Mouse (Mus musculus): ENCODE results near the gene Nectin1. TPM values are rescaled to one million over a fixed set of nuclear protein-coding genes. Genes with fewer than 3 reads are reported as not detected.

Gene Nectin1
- total RNA-seq, 2 experiments from 2014 or later = 96.1 to 106 TPM

- DNase-seq (ENCODE audit: low spot score in 2 of 2) = no peak
These were observed 5.2 kb upstream of the Nectin1 start for GRCm38 (mm10) chr9:43738480-43739084.

DNA sequence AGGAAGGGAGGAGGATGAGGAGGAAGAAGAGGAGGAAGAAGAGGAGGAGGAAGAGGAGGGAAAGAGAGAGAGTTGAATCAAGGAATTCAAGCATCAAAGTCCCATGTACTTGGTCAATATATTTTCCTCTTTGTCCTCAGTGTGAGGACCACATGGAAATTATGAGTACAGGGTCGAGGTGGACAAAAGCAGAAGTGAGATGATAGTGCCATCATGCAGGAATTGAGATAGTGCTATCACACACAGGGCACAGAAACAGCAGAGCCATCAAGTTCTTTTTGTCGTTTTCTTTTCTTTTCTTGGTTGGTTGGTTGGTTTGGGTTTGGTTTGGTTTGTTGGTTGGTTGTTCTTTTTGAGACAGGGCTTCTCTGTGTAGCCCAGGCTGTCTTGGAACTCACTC is 2.5 kb upstream of the Nectin1 start:
- DNase-seq (ENCODE audit: low spot score in 2 of 2) = no peak

DNA sequence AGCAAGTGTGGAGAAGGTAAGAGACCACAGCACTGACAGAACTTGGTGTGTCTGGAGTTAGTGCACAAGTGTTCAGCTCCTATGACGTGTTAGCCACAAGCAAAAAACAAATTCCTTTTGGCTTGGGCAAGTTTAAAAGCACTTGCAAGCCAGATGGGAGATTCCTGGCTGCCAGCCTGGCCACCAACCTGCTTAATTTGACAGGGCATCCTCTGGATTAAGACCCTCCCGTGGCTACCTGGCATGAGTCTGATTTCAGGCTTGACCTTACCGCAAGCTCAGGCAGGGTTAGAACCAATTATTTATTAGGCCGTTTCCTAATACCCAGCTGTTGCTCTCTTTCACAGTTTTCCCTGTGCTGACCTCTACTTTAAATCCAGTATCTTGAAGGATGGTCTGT is 1.7 kb upstream of the Nectin1 start:
- DNase-seq (ENCODE audit: low spot score in 2 of 2) = no peak

- DNase-seq (ENCODE audit: low spot score in 2 of 2) = peak; percentile 62 to 70
These were observed 710 bp upstream of the Nectin1 start for GRCm38 (mm10) chr9:43742902-43743646.

DNA sequence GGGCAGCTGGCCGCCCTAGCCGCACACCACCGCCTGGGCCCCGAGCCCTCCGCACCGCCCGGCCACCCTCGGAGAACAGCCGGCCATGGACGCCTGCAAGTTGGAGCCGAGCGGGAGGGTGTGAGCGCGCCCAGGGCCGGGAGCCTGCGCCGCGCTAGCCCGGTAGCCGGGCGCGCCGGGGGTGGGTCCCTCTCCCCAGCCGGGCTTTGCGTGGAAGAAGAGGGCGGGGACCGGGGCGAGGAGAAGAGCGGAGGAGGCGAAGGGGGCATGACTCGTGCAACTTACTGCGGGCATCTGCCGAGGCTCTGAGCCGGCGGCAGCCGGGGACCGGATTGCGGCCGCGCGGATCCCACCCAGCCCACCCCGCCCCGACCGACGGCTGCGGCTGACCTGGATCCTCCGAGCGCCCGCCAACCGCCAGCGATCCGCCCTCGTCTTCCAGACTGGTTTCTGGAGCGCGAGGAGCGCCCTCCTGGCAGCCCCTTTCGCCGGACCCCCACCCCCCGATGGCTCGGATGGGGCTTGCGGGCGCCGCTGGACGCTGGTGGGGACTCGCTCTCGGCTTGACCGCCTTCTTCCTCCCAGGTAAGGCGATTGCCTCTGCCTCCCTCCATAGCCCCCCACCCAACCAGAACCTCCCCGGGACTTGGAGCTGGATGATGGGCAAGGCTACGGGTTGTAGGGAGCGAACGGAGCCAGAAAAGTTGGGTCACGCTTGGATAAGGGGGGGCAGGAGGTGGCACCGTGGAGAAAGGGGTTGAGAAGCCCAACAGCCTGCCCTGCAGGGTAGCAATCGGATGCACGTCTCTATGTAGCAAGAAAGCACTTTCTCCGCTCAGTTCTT is 576 bp downstream of the Nectin1 start:
- DNase-seq (ENCODE audit: low spot score in 2 of 2) = no peak

DNA sequence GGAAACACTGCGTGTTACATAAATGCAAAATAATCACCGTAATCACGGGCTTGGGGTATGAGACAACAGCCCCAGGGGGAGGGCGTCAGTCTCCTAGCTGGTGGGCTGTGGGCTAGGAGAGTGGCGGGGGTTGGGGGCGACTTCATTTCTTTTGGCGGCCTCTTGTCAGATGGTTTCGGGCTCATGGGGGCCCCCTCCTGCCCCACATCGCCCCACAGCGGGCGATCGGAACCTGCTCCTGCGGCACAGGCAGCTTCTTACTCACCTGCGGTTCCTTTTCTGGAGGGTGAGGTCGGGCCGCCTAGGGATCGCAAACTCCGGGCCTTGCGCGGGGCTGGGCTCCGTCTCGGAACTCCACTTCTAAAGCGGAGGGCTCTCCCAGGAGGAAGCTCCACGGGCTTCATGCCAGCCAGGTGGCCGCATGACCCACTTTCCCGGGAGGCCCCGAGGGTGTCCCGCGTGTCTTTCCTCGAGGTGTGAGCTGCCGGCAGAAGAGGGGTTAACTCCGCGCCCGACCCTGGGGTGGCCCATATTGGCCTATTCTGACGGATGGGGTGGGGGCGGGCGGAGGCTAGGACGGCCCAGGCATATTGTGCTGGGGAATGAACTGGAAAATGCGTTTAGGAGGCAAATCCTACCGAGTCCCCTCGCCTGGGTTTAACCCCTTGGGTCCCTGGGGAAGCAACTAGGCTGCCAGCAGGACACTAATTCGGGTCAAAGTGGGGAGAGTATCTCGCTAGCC is 1.4 kb downstream of the Nectin1 start:
- peak; percentile 46 to 54 for DNase-seq (ENCODE audit: low spot score in 2 of 2)

DNA sequence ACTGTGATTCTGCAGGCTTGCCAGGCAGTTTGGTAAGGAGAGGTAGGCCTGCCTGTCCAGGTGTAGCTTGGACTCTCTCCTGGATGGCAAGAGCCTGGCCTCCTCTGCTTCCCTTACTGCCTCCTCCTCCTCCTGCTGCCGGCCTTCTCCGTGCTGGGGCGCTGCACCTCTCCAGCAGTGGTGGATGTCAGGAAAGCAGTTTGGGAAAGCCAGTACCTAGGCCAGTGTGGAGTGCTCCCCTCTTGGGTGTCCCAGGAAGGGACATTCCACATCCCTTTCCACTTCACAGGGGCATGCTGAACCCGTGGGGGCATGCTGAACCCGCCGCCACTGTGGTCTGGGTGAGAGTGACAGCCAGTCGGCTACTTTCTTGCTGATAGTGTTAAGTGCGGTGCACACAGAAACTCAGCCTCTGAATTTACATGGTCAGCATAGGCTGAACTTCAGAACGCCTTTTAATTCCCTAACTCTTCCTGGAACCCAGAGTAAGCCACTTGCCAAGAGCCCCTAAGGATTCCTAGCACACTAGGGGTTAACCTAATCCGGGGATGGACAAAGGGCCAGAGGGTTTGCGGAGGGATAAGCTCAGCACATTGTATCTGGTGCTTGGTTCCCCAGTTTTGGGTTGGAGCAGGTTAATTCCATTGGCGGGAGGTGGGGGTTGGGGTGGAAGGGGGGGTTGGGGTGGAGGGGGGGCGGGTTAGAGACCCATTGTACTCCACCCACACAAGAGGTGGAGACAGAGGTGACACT is 2.3 kb downstream of the Nectin1 start:
- DNase-seq (ENCODE audit: low spot score in 2 of 2) = no peak

DNA sequence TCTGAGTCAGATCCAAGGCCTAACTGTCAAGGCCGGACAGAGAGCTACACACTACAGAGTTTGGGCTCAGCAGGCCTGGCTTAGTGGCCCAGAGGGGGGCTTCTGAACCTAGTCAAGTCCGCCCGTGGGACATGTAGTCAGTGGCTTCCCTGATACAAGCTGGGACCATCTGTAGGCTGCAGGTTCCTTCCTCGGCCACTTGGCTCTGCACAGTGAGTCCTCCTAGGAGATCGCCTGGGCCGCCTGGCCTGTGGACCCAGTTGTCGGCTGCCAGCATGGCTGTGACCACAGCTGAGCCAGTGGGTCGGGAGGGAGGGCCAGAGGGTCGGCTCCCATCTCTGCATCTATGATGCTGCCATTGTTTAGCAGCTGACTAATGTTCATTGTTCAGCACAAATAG is 3.9 kb downstream of the Nectin1 start:
- DNase-seq (ENCODE audit: low spot score in 2 of 2) = no peak

GRCm38 (mm10) chr9:43748519-43748918 is 4.7 kb downstream of the Nectin1 start:
- no peak for DNase-seq (ENCODE audit: low spot score in 2 of 2)

DNA sequence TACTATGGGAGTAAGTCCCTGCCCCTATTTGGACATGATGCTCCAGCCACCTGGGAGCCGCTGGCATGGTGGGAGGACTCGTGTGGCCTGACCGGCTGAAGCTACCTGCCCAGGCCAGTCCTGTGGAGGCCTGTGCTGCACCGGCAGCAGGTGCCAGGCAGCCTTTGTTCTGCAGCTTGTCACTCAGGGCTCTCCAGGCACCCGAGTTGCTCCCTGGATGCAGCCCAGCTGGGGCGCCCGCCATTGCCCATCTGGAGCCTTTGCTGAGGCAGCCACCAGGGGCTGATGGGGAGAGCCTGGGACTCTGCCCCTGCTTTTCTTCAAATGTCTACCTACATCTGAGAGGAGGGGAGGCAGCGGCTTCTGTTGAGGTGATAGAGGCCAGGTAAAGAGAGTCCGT is 6.3 kb downstream of the Nectin1 start:
- no peak for DNase-seq (ENCODE audit: low spot score in 2 of 2)

DNA sequence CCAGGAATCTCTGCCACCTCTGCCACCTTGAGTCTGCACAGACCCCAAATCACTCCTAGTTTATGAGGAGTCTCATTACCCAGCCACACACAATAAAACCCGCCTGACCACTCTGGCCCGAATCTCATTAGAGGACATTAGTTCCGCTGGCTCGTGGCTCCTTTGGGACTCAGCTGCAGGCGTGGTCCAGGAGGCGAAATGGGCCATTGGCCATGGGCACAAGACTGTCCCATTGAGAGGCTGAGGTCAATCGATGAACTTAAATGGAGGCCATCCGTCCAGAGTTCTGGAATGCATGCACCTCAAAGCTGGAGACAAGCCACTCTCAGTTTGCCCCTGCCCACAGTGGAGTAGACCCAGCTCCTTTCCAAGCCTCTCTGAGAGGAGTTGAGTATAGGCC is 7.3 kb downstream of the Nectin1 start:
- no peak for DNase-seq (ENCODE audit: low spot score in 2 of 2)

GRCm38 (mm10) chr9:43753481-43753880 is 9.7 kb downstream of the Nectin1 start:
- DNase-seq (ENCODE audit: low spot score in 2 of 2) = no peak

DNA sequence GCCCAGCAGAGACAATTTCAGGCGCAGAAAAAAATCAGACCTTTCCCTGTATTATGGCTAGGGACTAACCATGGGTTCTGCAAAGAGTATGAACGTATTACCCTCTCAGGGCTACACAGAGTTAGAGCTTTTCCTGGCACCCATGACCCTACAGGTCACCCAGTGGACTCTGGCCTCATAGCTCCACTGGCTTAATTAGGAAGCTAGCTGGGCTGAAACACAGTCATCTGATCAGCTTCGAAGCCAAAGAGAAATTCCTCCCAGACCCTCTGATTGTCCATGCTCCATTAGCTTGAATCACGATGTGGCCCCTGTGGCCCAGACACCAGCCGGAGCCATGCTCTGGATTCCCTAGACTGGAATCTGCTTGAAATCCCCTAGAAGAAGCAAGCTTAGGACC is 10.3 kb downstream of the Nectin1 start:
- no peak for DNase-seq (ENCODE audit: low spot score in 2 of 2)

DNA sequence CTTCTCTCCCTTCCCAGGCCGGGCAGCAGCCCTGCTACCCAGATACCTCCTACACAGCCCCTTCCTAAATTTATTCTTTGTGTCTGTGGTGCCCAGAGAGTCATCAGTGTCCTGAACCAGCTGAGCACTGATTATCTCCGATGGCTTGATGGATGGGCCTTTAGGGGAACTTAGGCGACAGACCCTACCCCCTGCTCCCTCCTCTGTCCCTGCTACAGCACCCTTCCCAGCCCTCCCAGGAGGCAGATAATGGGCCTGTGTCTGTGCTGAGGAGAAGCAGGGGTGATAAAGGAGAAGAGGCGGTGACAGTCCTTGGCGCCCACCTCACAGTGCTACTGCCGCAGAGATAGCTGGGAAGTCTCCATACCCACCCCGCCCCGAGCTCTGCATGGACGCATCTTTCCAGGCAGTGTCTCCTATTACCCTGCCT is 11.0 kb downstream of the Nectin1 start:
- no peak for DNase-seq (ENCODE audit: low spot score in 2 of 2)

DNA sequence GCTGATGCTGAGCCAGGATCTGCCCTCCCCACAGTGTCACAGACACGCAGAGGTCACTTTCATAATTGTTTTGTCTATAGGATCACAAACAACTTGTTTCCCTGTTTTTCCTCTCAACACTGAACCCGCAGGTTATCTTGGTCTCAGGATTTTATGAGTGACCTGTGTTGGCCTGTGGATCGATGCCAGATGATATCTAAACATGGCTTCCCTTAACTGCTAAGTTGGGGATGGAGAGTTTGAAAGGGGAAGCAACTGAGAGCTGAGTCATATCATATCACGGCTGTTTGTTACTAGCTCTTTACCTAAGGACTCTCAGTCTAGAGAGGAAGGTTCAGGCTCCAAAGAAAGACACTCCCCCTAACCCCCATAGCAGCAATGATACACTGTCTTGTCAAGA is 11.7 kb downstream of the Nectin1 start:
- DNase-seq (ENCODE audit: low spot score in 2 of 2) = no peak

DNA sequence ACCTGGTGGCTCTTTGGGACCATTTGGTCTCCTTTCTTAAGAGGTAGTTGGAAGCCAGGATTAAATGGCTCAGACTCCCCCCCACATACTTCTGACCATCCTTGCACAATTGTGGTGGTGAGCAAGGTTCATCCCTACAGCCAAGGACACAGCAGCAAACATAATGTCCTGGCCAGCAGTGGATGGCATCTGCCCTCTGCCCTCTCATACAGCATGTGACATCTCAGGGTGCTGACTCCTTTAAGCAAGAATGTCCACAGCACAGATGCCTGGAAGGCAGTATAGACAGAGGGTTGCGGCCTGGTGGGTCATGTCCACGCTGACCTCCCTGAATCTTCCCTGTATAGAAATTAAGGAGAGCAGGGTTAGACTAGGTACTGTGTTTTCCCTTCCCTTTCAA is 12.1 kb downstream of the Nectin1 start:
- no peak for DNase-seq (ENCODE audit: low spot score in 2 of 2)

- no peak for DNase-seq (ENCODE audit: low spot score in 2 of 2)
These were observed 13.4 kb downstream of the Nectin1 start for GRCm38 (mm10) chr9:43757225-43757624.

- DNase-seq (ENCODE audit: low spot score in 2 of 2) = no peak
These were observed 14.5 kb downstream of the Nectin1 start for GRCm38 (mm10) chr9:43757972-43758965.

GRCm38 (mm10) chr9:43760078-43760477 is 16.3 kb downstream of the Nectin1 start:
- DNase-seq (ENCODE audit: low spot score in 2 of 2) = no peak
